Mouse (Mus musculus) stomach, postnatal 0 days (tissue): ENCODE results near the gene Best2. TPM values are rescaled to one million over a fixed set of nuclear protein-coding genes. Genes with fewer than 3 reads are reported as not detected.
A peak's percentile ranks its signal among the peaks of the same experiment; 100 is the strongest.

ENCODE experiments used
- ATAC-seq: fragments of 200-750 bp; cut with Nextera tagmentation; 2 replicates; pipeline ENCODE4 v1.8.0; 2017; ENCODE audit not compliant: low FRiP score, low TSS enrichment
- DNase-seq: peaks from one replicate; pipeline ENCODE4 v3.0.0-alpha.2; 2016; ENCODE audit warnings: low spot score
- H3K27ac ChIP-seq: fragments of 300-500 bp; sonication (generic); replicated peaks from 2 replicates; pipeline ENCODE4 v1.5.1; 2014; ENCODE audit warnings: mild to moderate bottlenecking, control low read depth
- H3K27me3 ChIP-seq: fragments of 300-500 bp; sonication (generic); 2 replicates; pipeline ENCODE4 v1.6.1; 2014; ENCODE audit warnings: low read length; ENCODE audit not compliant: control insufficient read depth, insufficient read depth
- H3K36me3 ChIP-seq: fragments of 300-500 bp; sonication (generic); 2 replicates; pipeline ENCODE4 v1.6.1; 2014; ENCODE audit warnings: low read length, mixed read lengths; ENCODE audit not compliant: control insufficient read depth, insufficient read depth
- H3K4me1 ChIP-seq: fragments of 300-500 bp; sonication (generic); replicated peaks from 2 replicates; pipeline ENCODE4 v1.6.1; 2014; ENCODE audit warnings: antibody characterized with exemption; ENCODE audit not compliant: control insufficient read depth, insufficient read depth
- H3K4me2 ChIP-seq: fragments of 300-500 bp; sonication (generic); replicated peaks from 2 replicates; pipeline ENCODE4 v1.6.1; 2014; ENCODE audit warnings: low read depth, mild to moderate bottlenecking, control low read depth, moderate library complexity
- H3K4me3 ChIP-seq: fragments of 300-500 bp; sonication (generic); 2 replicates; pipeline ENCODE4 v1.5.1; 2014; ENCODE audit warnings: low read depth, low read length, control low read depth
- H3K9ac ChIP-seq: fragments of 300-500 bp; sonication (generic); 2 replicates; pipeline ENCODE4 v1.6.1; 2014; ENCODE audit warnings: mild to moderate bottlenecking, low read length, control low read depth, mixed read lengths
- H3K9me3 ChIP-seq: fragments of 300-500 bp; sonication (generic); 2 replicates; pipeline ENCODE4 v1.6.1; 2016; ENCODE audit warnings: low read length; ENCODE audit not compliant: control insufficient read depth
- CTCF ChIP-seq: IDR thresholded peaks from 2 replicates; pipeline ENCODE4 v1.5.1; 2016; ENCODE audit warnings: antibody characterized with exemption, low read depth, mild to moderate bottlenecking, moderate library complexity
- EP300 ChIP-seq: optimal IDR thresholded peaks from 2 replicates; pipeline ENCODE3; 2016; ENCODE audit warnings: antibody characterized with exemption
- WGBS: fragments of 180-500 bp; shearing (Covaris S2); extraction: QIAGEN DNeasy Blood & Tissue Kit; methylation state at CpG from one replicate; pipeline ENCODE4 v1.1.7; 2014; 5-methylcytosine and 5-hydroxymethylcytosine counted together
- microRNA-seq: library from miRNA; unstranded; fragments of <30 nt; microRNA quantifications from one replicate; pipeline ENCODE4, GENCODE M21; 2016
- polyA plus RNA-seq: library from polyadenylated mRNA; unstranded; fragments of >200 nt; fragmentation: Nextera tagmentation; extraction: Ambion mirVana; gene quantifications from 2 replicates; pipeline ENCODE4 v1.2.1, GENCODE M21; 2015

The Best2 gene
- polyA plus RNA-seq, 1 experiment from 2014 or later: 0.16 TPM

DNA sequence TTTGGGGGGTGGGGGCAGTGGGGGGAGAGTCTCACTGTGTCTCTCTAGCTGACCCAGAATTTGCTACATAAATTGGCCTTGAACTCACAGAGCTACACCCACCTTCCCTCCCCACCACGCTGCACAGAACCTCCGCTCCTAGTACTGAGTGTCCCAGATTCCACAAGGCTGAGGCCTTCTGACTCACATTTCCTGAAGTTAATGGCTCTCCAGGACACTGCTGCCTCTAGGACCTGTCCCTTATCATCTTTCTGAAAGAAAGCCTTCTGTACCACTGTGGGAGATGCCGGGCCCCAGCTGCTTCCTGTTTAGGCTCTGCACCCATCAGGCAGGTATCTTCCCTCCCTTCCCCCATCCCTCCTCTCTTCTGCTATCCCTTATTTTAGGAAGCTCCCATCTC lies 47.7 kb downstream of the Best2 start:
- peak overlapping the region; percentile 76 for H3K27ac ChIP-seq
- no peak overlapping the region for H3K4me3 ChIP-seq

DNA sequence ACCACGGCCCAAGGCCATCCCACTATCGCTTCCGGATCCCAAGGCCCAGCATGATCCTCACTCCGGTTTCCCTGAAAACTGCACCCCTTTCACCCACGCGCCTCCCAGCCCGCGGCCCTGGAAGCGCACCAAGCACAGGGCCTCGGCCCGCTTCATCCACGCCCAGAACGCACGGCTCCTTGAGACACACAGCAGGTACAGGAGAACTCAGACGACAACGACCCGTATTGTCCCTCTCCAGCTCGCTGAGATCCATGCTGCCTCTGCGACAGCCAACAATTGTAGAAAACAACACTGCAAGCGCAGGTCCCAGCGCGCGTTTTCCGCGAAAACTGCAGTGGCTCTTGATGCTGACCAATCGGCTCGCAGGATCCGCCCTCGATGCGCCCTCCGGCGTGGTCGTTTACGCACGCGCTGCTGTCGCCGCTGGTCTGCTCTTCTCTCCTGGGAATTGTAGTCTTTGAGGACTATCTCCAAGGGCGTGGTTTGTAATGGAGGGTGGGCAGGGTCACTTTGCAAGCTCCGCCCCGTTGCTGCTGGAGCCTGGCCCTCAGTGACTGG lies 48.5 kb downstream of the Best2 start:
- no peaks in the 10 kb centered on the region for H3K9me3 ChIP-seq
- WGBS: under 1% methylated on average over 41 of the region's 41 CpGs
- no peaks in the 10 kb centered on the region for H3K27me3 ChIP-seq
- peak overlapping the region; percentile 76 for H3K27ac ChIP-seq
- TF ChIP-seq CTCF (no peak), EP300 (no peak)
- DNase-seq (peak; percentile 96), ATAC-seq (peak; percentile 92)
- peak overlapping the region; percentile 58 for H3K4me3 ChIP-seq
- H3K9ac ChIP-seq: peak overlapping the region; percentile 65
- H3K4me2 ChIP-seq: peak overlapping the region; percentile 91
- H3K4me1 ChIP-seq: peaks cover 10% of the 10 kb centered on the region
- H3K36me3 ChIP-seq: peaks cover 2% of the 10 kb centered on the region

More for the DNA sequence above, 47.7 kb downstream of the Best2 start:
- Histone ChIP-seq H3K4me1 (peaks cover 13% of the 10 kb centered on the region), H3K27me3 (no peaks in the 10 kb centered on the region), H3K9ac (no peak overlapping the region), H3K4me2 (peak overlapping the region; percentile 91; the same call in 1 of the 2 replicates), H3K9me3 (no peaks in the 10 kb centered on the region), H3K36me3 (peaks cover 2% of the 10 kb centered on the region)
- no peak for DNase-seq
- ATAC-seq: peak; percentile 19; the same call in 1 of the 2 replicates
- 29% methylated on average over 3 of the region's 3 CpGs for WGBS
- TF ChIP-seq CTCF (no peak), EP300 (no peak)

DNA sequence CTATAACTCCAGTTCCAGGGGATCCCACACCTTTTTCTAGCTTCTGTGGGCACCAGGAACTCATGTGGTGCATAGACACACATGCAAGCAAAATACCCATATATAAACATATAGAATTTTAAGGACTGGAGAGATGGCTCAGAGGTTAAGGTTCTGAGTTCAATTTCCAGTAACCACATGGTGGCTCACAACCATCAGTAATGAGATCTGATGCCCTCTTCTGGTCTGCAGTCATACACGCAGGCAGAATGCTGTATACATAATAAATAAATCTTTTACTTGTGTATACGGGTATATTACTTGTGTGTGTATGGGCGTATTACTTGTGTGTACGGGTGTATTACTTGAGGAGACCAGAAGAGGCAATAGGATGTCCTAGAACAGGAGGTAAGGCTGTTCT lies 50.4 kb downstream of the Best2 start:
- no peaks in the 10 kb centered on the region for H3K27me3 ChIP-seq
- H3K9me3 ChIP-seq: no peaks in the 10 kb centered on the region
- DNase-seq (no peak), ATAC-seq (no peak)
- no peak overlapping the region for H3K4me2 ChIP-seq
- H3K27ac ChIP-seq: no peak overlapping the region
- 73% methylated on average over 4 of the region's 4 CpGs for WGBS
- peaks cover 5% of the 10 kb centered on the region; the same call in 1 of the 2 replicates for H3K4me1 ChIP-seq
- no peak overlapping the region for H3K9ac ChIP-seq
- no peak overlapping the region for H3K4me3 ChIP-seq
- TF ChIP-seq EP300 (no peak), CTCF (peak; percentile 50)
- peaks cover 2% of the 10 kb centered on the region; the same call in 1 of the 2 replicates for H3K36me3 ChIP-seq

DNA sequence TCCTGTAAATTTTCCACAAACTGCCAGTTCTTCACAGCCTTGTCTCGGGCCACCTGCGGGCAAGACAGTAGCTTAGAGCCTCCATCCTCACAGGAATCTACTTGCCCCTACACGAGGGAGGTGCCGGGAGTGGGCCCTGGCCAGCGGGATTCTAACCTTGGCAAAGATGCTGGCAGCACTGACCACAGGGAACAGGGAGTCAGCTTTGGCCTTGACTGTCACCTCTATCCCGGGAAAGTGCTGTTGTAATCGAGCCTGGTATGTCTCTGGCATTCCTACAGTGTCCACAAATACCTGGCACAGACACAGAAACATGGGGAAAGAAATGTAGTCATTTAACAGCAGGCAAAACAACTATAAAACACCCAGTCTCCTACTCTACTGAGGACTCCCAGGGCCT lies 54.5 kb downstream of the Best2 start:
- no peak overlapping the region for H3K9ac ChIP-seq
- H3K27ac ChIP-seq: no peak overlapping the region
- TF ChIP-seq EP300 (no peak), CTCF (no peak)
- H3K9me3 ChIP-seq: no peaks in the 10 kb centered on the region
- no peak overlapping the region for H3K4me3 ChIP-seq
- H3K4me1 ChIP-seq: no peaks in the 10 kb centered on the region
- no peaks in the 10 kb centered on the region for H3K27me3 ChIP-seq
- ATAC-seq: no peak
- DNase-seq: no peak
- peaks cover 5% of the 10 kb centered on the region for H3K36me3 ChIP-seq
- no peak overlapping the region for H3K4me2 ChIP-seq
- 92% methylated on average over 7 of the region's 7 CpGs for WGBS

Small RNA genes lying within 50 kb of the gene (microRNA-seq; reads per million reads assigned to microRNA genes)
- not detected for gene Mir7070

Other genes starting within 250 kb of the Best2 start
- 36.5 and 36.6 TPM in 2 replicates for gene Nfix, start 214.2 kb downstream of the Best2 start, polyA plus RNA-seq
- gene Dand5, start 191.7 kb downstream of the Best2 start, polyA plus RNA-seq: 3.3 TPM in 2 replicates
- 38.5 and 39.3 TPM in 2 replicates for gene Gadd45gip1, start 183.0 kb downstream of the Best2 start, polyA plus RNA-seq
- 69.8 and 70.6 TPM in 2 replicates for gene Rad23a, start 173.9 kb downstream of the Best2 start, polyA plus RNA-seq
- 522 and 537 TPM in 2 replicates for gene Calr, start 167.6 kb downstream of the Best2 start, polyA plus RNA-seq
- 43.3 and 44.3 TPM in 2 replicates for gene Farsa, start 157.5 kb downstream of the Best2 start, polyA plus RNA-seq
- 25.0 and 27.3 TPM in 2 replicates for gene Syce2, start 142.4 kb downstream of the Best2 start, polyA plus RNA-seq
- 18.5 and 21.1 TPM in 2 replicates for gene Gcdh, start 120.6 kb downstream of the Best2 start, polyA plus RNA-seq
- gene Klf1, start 112.6 kb downstream of the Best2 start, polyA plus RNA-seq: 0.51 and 0.82 TPM in 2 replicates
- 15.9 and 17.4 TPM in 2 replicates for gene Dnase2a, start 106.0 kb downstream of the Best2 start, polyA plus RNA-seq
- gene Mast1, start 77.2 kb downstream of the Best2 start, polyA plus RNA-seq: 0.87 and 1.1 TPM in 2 replicates
- gene Rtbdn, start 67.5 kb downstream of the Best2 start, polyA plus RNA-seq: 0.05 and 0.13 TPM in 2 replicates
- not detected in 2 replicates for gene Gm49661, start 45.1 kb downstream of the Best2 start, polyA plus RNA-seq
- 370 and 376 TPM in 2 replicates for gene Prdx2, start 44.9 kb downstream of the Best2 start, polyA plus RNA-seq
- 79.4 and 80.1 TPM in 2 replicates for gene Rnaseh2a, start 44.8 kb downstream of the Best2 start, polyA plus RNA-seq
- gene Junb, start 35.8 kb downstream of the Best2 start, polyA plus RNA-seq: 88.5 and 95.9 TPM in 2 replicates
- 28.8 and 30.9 TPM in 2 replicates for gene Hook2, start 23.9 kb downstream of the Best2 start, polyA plus RNA-seq
- 68.0 and 71.8 TPM in 2 replicates for gene Asna1, start 10.8 kb upstream of the Best2 start, polyA plus RNA-seq
- gene Trir, start 12.3 kb upstream of the Best2 start, polyA plus RNA-seq: 94.4 and 95.1 TPM in 2 replicates
- gene Tnpo2, start 22.4 kb upstream of the Best2 start, polyA plus RNA-seq: 12.5 and 15.4 TPM in 2 replicates
- 25.7 and 28.4 TPM in 2 replicates for gene Fbxw9, start 45.5 kb upstream of the Best2 start, polyA plus RNA-seq
- gene Gm5741, start 53.5 kb upstream of the Best2 start, polyA plus RNA-seq: not detected in 2 replicates
- 40.2 and 42.2 TPM in 2 replicates for gene Dhps, start 57.2 kb upstream of the Best2 start, polyA plus RNA-seq
- 114 and 117 TPM in 2 replicates for gene Wdr83os, start 66.2 kb upstream of the Best2 start, polyA plus RNA-seq
- gene Wdr83, start 66.8 kb upstream of the Best2 start, polyA plus RNA-seq: 22.3 and 23.6 TPM in 2 replicates
- 29.1 and 32.6 TPM in 2 replicates for gene Man2b1, start 68.7 kb upstream of the Best2 start, polyA plus RNA-seq
- gene Zfp791, start 108.6 kb upstream of the Best2 start, polyA plus RNA-seq: 1.2 and 1.5 TPM in 2 replicates
- gene Cks1brt, start 137.4 kb upstream of the Best2 start, polyA plus RNA-seq: 0.05 TPM in 1 of 2 replicates, not detected in the other
- not detected in 2 replicates for gene Olfr371, start 211.5 kb upstream of the Best2 start, polyA plus RNA-seq